Mouse (Mus musculus): ENCODE data around the gene Mamdc4.
A peak's percentile ranks its signal among the peaks of the same experiment; 100 is the strongest.

Gene Mamdc4

DNA sequence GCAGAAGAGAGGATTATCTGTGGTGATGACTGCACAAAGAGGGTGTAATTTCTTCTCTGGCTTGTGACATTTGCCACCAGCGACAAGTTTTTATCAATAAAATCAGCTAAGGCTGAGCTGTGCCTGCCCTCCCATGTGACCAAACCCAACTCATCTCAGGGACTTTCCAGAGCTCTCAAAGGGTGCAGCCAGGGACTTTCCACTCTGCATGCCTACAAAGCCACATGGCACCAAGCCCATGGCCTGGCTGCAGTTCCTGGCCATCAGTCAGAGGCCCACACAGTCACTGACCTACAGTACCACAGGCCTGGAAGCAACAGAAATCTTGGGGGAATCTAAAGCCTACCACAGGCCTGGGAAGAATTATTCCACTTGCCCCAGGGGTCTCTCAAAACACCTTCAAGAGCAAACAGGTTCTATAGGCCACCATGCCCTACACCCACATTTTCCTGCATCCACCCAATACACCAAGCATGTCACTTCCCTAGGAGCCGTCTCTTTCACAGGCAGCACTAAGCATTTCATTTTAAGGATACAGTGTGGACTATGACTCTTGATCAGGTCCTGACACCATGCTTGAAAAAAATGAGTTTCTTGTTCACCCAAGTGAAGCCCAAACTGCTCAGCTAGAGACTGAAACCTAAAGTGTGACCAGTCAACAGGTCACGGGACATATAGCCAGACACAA, 40.3 kb downstream of the Mamdc4 start:
- ATAC-seq (ENCODE audit: insufficient number of reproducible peaks, low FRiP score, low TSS enrichment), result peak; percentile 70; the same call in 1 of the 2 replicates

DNA sequence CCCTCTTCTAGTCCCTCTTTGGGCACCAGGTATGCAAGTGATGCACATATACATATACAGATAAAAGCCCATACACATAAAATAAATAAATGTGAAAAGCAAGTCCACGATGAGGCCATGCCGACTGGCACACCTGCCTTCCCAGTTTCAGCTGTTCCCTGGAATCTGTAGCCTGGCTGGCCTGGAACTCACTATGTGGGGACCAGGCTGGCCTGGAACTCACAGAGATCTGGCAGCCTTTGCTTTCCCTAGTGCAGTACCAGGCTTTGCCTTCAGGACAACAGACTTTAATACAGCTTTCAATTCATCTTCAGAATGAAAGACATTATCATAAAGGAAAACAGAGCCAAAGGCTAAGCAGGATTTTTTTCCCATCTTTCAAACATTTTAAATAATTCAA, 40.9 kb downstream of the Mamdc4 start:
- no peak for ATAC-seq (ENCODE audit: insufficient number of reproducible peaks, low FRiP score, low TSS enrichment)

DNA sequence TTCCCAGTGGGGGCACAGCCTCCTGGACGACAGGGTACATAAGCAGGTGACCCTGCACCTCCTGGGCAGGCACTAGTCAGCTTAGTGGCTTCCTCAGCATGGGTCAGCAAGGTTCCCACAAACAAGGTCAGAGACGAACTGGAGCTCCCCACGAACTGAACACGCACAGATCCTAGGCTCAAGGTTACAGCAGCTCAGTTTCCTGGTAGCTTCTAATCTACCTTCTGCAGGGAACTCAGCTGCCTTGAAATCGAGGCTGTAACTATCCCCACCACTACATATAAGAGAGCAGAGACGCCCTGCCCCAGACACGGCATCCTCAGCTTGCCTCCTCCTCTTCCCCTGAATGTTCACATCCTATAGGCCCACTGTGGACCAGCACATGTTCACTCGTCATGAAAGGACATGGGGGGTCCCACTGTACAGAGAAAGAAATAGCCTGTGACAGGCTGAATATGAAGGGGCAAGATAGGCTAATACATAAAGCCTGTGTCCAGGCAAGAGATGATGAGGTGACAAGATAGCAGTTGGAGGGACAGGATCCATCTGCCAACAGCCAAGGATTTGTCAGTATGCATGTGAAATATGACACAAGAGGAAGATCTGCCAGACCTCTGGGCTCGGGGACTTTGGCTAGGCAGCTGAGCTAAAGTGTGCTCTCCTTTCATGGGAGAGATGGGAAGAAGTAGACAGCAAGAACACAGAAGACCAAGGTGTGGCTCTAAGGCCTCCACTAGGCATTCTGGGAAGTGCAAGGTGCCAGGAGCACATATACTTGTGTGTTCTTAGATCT, 47.9 kb downstream of the Mamdc4 start:
- ATAC-seq (ENCODE audit: insufficient number of reproducible peaks, low FRiP score, low TSS enrichment), result no peak
